ENCODE assay signal across 9 mouse cellular contexts in the genomic region with DNA sequence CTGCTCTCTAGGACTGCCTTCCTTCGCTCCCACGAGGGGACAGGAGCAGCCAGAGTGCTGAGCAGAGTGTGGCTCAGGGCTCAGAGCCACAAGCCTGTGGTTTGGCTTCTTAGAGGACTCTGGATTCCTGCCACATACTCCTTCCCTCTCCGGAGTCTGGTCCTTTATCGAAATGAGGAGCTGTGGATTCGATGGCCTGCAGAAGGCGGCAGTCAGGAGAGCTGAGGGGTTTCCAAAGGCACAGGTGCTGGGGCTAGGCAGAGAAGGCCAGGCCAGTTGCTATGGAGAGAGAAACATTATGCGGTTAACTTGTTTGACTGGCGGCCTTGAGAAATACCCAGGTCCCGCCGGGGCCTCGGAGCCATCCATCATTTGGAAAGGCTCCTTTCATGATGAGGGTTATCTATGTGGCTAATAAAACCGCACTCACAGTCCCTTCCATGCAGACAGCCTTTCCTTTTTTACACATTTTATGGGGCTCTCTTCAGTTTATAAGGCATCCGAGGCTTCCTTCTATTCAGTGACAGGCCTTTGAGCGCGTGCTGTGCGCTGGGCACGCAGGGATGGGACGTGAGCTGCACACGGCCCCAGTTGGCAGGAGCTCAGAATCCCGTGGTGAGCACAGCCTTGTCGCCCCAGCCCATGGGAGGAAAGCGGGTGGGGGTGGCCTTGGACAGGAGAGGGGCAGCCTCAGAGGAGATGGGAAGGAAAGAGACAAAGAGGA.
DNase-seq lines count a peak whose midpoint lies in the region; ATAC-seq and TF ChIP-seq lines count a peak whose summit lies in the region.
"Had no signal": no experiment of that assay in that cellular context is flagged by ENCODE, and none has a peak within 500 bp of the region (broad histone marks: within the 10 kb centered on the region; RNA-seq: fewer than 3 reads in every experiment).

No protein-coding gene starts in this region.

- H3K4me2 ChIP-seq in lung, embryonic 16.5 days (ENCODE audit: low read depth, low read length) = peak overlapping the region; percentile 5; the same call in 1 of the 2 replicates
- H3K4me2 ChIP-seq in heart, embryonic 16.5 days (ENCODE audit: low read depth, low read length) = peak overlapping the region; percentile 45
- H3K4me2 ChIP-seq in lung, postnatal 0 days (replicated peaks; ENCODE audit: low read depth, low read length) = no peak overlapping the region
- H3K4me2 ChIP-seq: liver, embryonic 13.5 days had no signal

- DNase-seq in lung, adult 18-20 months = no peak
- peak; percentile 66 for DNase-seq in cerebellum, adult 9-11 months
- DNase-seq in lung, postnatal 0 days (ENCODE audit: low spot score) = peak; percentile 33
- no peak for DNase-seq in gastrocnemius, adult 8-10 months (ENCODE audit: low spot score in 2 of 2)
- no peak for DNase-seq in thymus, postnatal 14 days
- DNase-seq: liver, embryonic 13.5 days had no signal

- peaks cover 28% of the 10 kb centered on the region for H3K4me1 ChIP-seq in lung, embryonic 16.5 days (replicated peaks; ENCODE audit: control insufficient read depth, insufficient read depth, low read length)
- H3K4me1 ChIP-seq in heart, embryonic 16.5 days (ENCODE audit: control insufficient read depth, insufficient read depth, low read length) = peaks cover 16% of the 10 kb centered on the region
- H3K4me1 ChIP-seq in lung, postnatal 0 days (ENCODE audit: insufficient read depth, low read depth, low read length) = no peaks in the 10 kb centered on the region
- peaks cover 13% of the 10 kb centered on the region for H3K4me1 ChIP-seq in testis, adult 2 months (ENCODE audit: control insufficient read depth, insufficient read depth, low read length)
- H3K4me1 ChIP-seq: liver, embryonic 13.5 days had no signal

- TF ChIP-seq POLR2A in testis, adult 2 months (IDR thresholded peaks at IDR 0.05; ENCODE audit: control insufficient read depth, low read depth, low read length) = no peak

- H3K36me3 ChIP-seq in lung, embryonic 16.5 days (ENCODE audit: control insufficient read depth, insufficient read depth, low read length) = no peaks in the 10 kb centered on the region
- no peaks in the 10 kb centered on the region for H3K36me3 ChIP-seq in heart, embryonic 16.5 days (ENCODE audit: control insufficient read depth, insufficient read depth)
- no peaks in the 10 kb centered on the region for H3K36me3 ChIP-seq in lung, postnatal 0 days (ENCODE audit: insufficient read depth, low read length)
- no peaks in the 10 kb centered on the region for H3K36me3 ChIP-seq in testis, adult 2 months (ENCODE audit: control insufficient read depth, insufficient read depth, low read length)
- H3K36me3 ChIP-seq: liver, embryonic 13.5 days had no signal

- no peak overlapping the region for H3K4me3 ChIP-seq in lung, embryonic 16.5 days (ENCODE audit: low read length)
- no peak overlapping the region for H3K4me3 ChIP-seq in heart, embryonic 16.5 days (ENCODE audit: low read length)
- H3K4me3 ChIP-seq in lung, postnatal 0 days (ENCODE audit: low read depth, low read length) = no peak overlapping the region
- peak overlapping the region; percentile 12 for H3K4me3 ChIP-seq in testis, adult 2 months (ENCODE audit: control insufficient read depth, low read depth, low read length)
- H3K4me3 ChIP-seq: liver, embryonic 13.5 days had no signal

- no peak overlapping the region for H3K9ac ChIP-seq in lung, embryonic 16.5 days (ENCODE audit: low read length)
- H3K9ac ChIP-seq in heart, embryonic 16.5 days (ENCODE audit: low read length) = no peak overlapping the region
- no peak overlapping the region for H3K9ac ChIP-seq in lung, postnatal 0 days (replicated peaks; ENCODE audit: low read depth)
- H3K9ac ChIP-seq: liver, embryonic 13.5 days had no signal

- no peak for TF ChIP-seq EP300 in lung, postnatal 0 days (IDR thresholded peaks at IDR 0.05)

- 7% methylated on average over 22 of the region's 22 CpGs for WGBS in lung, embryonic 16.5 days
- WGBS in heart, embryonic 16.5 days = 23% methylated on average over 22 of the region's 22 CpGs
- 10% methylated on average over 22 of the region's 22 CpGs for WGBS in lung, postnatal 0 days

- ATAC-seq in lung, embryonic 16.5 days (ENCODE audit: low read depth) = peak; percentile 68
- ATAC-seq in heart, embryonic 16.5 days (replicated peaks; ENCODE audit: extremely low read depth, insufficient read depth, low FRiP score) = peak; percentile 67
- peak; percentile 25 for ATAC-seq in lung, postnatal 0 days

- H3K27ac ChIP-seq in lung, embryonic 16.5 days (ENCODE audit: low read length) = peak overlapping the region; percentile 39
- peak overlapping the region; percentile 40; the same call in 1 of the 2 replicates for H3K27ac ChIP-seq in heart, embryonic 16.5 days (ENCODE audit: low read length)
- H3K27ac ChIP-seq in lung, postnatal 0 days (ENCODE audit: low read length) = no peak overlapping the region
- no peak overlapping the region for H3K27ac ChIP-seq in testis, adult 2 months (ENCODE audit: control insufficient read depth, insufficient read depth, low read depth, low read length)
- H3K27ac ChIP-seq: liver, embryonic 13.5 days had no signal

- TF ChIP-seq CTCF in lung, postnatal 0 days (IDR thresholded peaks at IDR 0.05) = peak; percentile 3; the same call in 1 of the 2 replicates
- TF ChIP-seq CTCF in testis, adult 2 months (IDR thresholded peaks at IDR 0.05; ENCODE audit: control insufficient read depth, insufficient read depth, insufficient replicate concordance, low read depth, low read length) = no peak

- no peaks in the 10 kb centered on the region for H3K27me3 ChIP-seq in lung, embryonic 16.5 days (ENCODE audit: control insufficient read depth, insufficient read depth, low read depth, low read length)
- H3K27me3 ChIP-seq in heart, embryonic 16.5 days (ENCODE audit: control insufficient read depth, insufficient read depth, low read length) = no peaks in the 10 kb centered on the region
- no peaks in the 10 kb centered on the region for H3K27me3 ChIP-seq in lung, postnatal 0 days (replicated peaks; ENCODE audit: insufficient read depth, low read length)
- H3K27me3 ChIP-seq in testis, adult 2 months (ENCODE audit: control insufficient read depth, insufficient read depth, low read length) = no peaks in the 10 kb centered on the region
- H3K27me3 ChIP-seq: liver, embryonic 13.5 days had no signal

- no peaks in the 10 kb centered on the region for H3K9me3 ChIP-seq in lung, embryonic 16.5 days (ENCODE audit: control insufficient read depth, low read length)
- H3K9me3 ChIP-seq in heart, embryonic 16.5 days (replicated peaks; ENCODE audit: control insufficient read depth, low read length) = no peaks in the 10 kb centered on the region
- no peaks in the 10 kb centered on the region for H3K9me3 ChIP-seq in lung, postnatal 0 days (ENCODE audit: low read length)
- H3K9me3 ChIP-seq: liver, embryonic 13.5 days had no signal

Comparison
In these comparisons a context has a peak if more than half of its experiments do, and no peak if none do; other contexts are left out.
1. H3K27ac ChIP-seq: peak in lung, embryonic 16.5 days (single experiment) and heart, embryonic 16.5 days (single experiment); none in lung, postnatal 0 days (single experiment) and testis, adult 2 months (single experiment).
2. DNase-seq: peak in cerebellum, adult 9-11 months (single experiment) and lung, postnatal 0 days (single experiment); none in lung, adult 18-20 months (0 of 2), gastrocnemius, adult 8-10 months (0 of 2) and thymus, postnatal 14 days (single experiment).
3. Peak in every context shown above with its lines, with median percentiles within 50 percentile points of each other: ATAC-seq.